Mouse (Mus musculus) lung, embryonic 15.5 days (tissue): ENCODE data around the gene Lypd9. TPM values are rescaled to one million over a fixed set of nuclear protein-coding genes. Genes with fewer than 3 reads are reported as not detected.

Experiments used
- ATAC-seq: fragments of 200-750 bp; cut with Nextera tagmentation; 2 replicates; pipeline ENCODE4 v1.8.0; 2017; ENCODE audit warnings: moderate number of reproducible peaks, borderline replicate concordance; ENCODE audit not compliant: low FRiP score, low TSS enrichment; ENCODE audit errors: extremely low read depth
- H3K27ac ChIP-seq: fragments of 300-500 bp; sonication (generic); 2 replicates; pipeline ENCODE4 v1.5.1; 2015; ENCODE audit warnings: moderate library complexity, mild to moderate bottlenecking, inconsistent platforms
- H3K27me3 ChIP-seq: fragments of 300-500 bp; sonication (generic); 2 replicates; pipeline ENCODE4 v1.6.1; 2015; ENCODE audit warnings: inconsistent platforms
- H3K36me3 ChIP-seq: fragments of 300-500 bp; sonication (generic); 2 replicates; pipeline ENCODE4 v1.6.1; 2015; ENCODE audit warnings: inconsistent platforms
- H3K4me1 ChIP-seq: fragments of 300-500 bp; sonication (generic); 2 replicates; pipeline ENCODE4 v1.6.1; 2015; ENCODE audit warnings: inconsistent platforms
- H3K4me2 ChIP-seq: fragments of 300-500 bp; sonication (generic); 2 replicates; pipeline ENCODE4 v1.6.1; 2015; ENCODE audit warnings: inconsistent platforms, mild to moderate bottlenecking, moderate library complexity
- H3K4me3 ChIP-seq: fragments of 300-500 bp; sonication (generic); 2 replicates; pipeline ENCODE4 v1.5.1; 2015; ENCODE audit warnings: mild to moderate bottlenecking, inconsistent platforms
- H3K9ac ChIP-seq: fragments of 300-500 bp; sonication (generic); 2 replicates; pipeline ENCODE4 v1.6.1; 2015; ENCODE audit warnings: inconsistent platforms
- H3K9me3 ChIP-seq: fragments of 300-500 bp; sonication (generic); 2 replicates; pipeline ENCODE4 v1.6.1; 2016; ENCODE audit warnings: inconsistent platforms
- WGBS: fragments of 180-500 bp; shearing (Covaris S2); methylation state at CpG from one replicate; pipeline ENCODE4 v1.1.7; 2015; 5-methylcytosine and 5-hydroxymethylcytosine counted together
- polyA plus RNA-seq: library from polyadenylated mRNA; unstranded; fragments of >200 nt; fragmentation: Nextera tagmentation; extraction: Ambion mirVana; gene quantifications from 2 replicates; pipeline ENCODE4 v1.2.1, GENCODE M21; 2015

The Lypd9 gene
- polyA plus RNA-seq, 1 experiment from 2014 or later: not detected

DNA sequence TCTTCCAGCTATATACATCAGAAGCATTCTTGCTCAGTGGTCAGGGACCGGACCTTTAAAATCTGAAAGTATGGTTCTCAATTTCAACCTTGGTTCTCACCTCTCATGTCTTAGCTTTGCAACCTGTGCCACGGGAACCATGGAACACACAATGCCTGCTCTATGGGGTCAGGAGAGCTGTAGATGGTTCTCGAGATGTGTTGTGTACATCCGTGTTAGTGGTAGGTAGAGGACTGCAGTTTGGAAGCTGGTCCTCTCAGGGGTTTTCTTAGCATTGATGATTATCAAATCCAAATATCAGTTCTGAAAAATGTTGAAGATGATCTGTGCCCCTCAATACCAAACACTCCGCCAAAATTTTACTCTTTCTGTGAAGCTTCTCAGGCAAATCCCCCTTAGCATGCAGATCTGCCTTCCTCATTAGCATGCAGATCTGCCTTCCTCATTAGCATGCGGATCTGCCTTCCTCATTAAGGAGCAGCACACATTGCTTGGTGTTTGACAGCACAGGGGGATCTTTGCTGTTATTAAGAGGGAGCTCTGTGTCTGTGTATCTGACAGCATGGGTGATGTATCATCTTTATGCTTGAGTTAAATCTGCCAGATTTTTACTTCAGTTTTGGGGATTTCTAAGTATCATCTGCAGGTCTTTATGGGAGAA lies 52.6 kb downstream of the Lypd9 start:
- no peaks in the 10 kb centered on the region for H3K27me3 ChIP-seq
- H3K9me3 ChIP-seq: no peaks in the 10 kb centered on the region
- H3K9ac ChIP-seq: no peak overlapping the region
- H3K4me1 ChIP-seq: no peaks in the 10 kb centered on the region
- 64% methylated on average over 6 of the region's 6 CpGs for WGBS
- H3K4me3 ChIP-seq: no peak overlapping the region
- no peak overlapping the region for H3K4me2 ChIP-seq
- no peak overlapping the region for H3K27ac ChIP-seq
- ATAC-seq: no peak
- H3K36me3 ChIP-seq: no peaks in the 10 kb centered on the region

Other genes starting within 250 kb of the Lypd9 start
- gene 4930438A08Rik, start 178.1 kb downstream of the Lypd9 start, polyA plus RNA-seq: 0.06 TPM in 1 of 2 replicates, not detected in the other
- 23.4 and 25.6 TPM in 2 replicates for gene Zfp692, start 145.9 kb downstream of the Lypd9 start, polyA plus RNA-seq
- gene Zfp672, start 122.6 kb downstream of the Lypd9 start, polyA plus RNA-seq: 29.8 and 32.3 TPM in 2 replicates
- 32.3 and 38.3 TPM in 2 replicates for gene Sh3bp5l, start 122.2 kb downstream of the Lypd9 start, polyA plus RNA-seq
- gene Lypd8, start 73.9 kb downstream of the Lypd9 start, polyA plus RNA-seq: 0.40 TPM in 1 of 2 replicates, not detected in the other
- gene 1810065E05Rik, start 31.8 kb downstream of the Lypd9 start, polyA plus RNA-seq: not detected in 2 replicates
- gene Gm12253, start 20.4 kb downstream of the Lypd9 start, polyA plus RNA-seq: not detected in 2 replicates
- gene Olfr30, start 9.3 kb upstream of the Lypd9 start, polyA plus RNA-seq: not detected in 2 replicates
- gene Olfr332, start 39.6 kb upstream of the Lypd9 start, polyA plus RNA-seq: not detected in 2 replicates
- not detected in 2 replicates for gene Olfr331, start 49.6 kb upstream of the Lypd9 start, polyA plus RNA-seq
- not detected in 2 replicates for gene Olfr330, start 81.9 kb upstream of the Lypd9 start, polyA plus RNA-seq
- gene Olfr329-ps, start 93.5 kb upstream of the Lypd9 start, polyA plus RNA-seq: not detected in 2 replicates
- not detected in 2 replicates for gene Olfr328, start 102.7 kb upstream of the Lypd9 start, polyA plus RNA-seq
- not detected in 2 replicates for gene Olfr224, start 117.6 kb upstream of the Lypd9 start, polyA plus RNA-seq
- gene Olfr325, start 124.8 kb upstream of the Lypd9 start, polyA plus RNA-seq: not detected in 2 replicates
- not detected in 2 replicates for gene Olfr324, start 142.2 kb upstream of the Lypd9 start, polyA plus RNA-seq
- not detected in 2 replicates for gene 2210407C18Rik, start 163.2 kb upstream of the Lypd9 start, polyA plus RNA-seq
- not detected in 2 replicates for gene Olfr323, start 177.6 kb upstream of the Lypd9 start, polyA plus RNA-seq
- 0.11 and 0.16 TPM in 2 replicates for gene Trim58, start 187.5 kb upstream of the Lypd9 start, polyA plus RNA-seq
- gene Olfr322, start 205.9 kb upstream of the Lypd9 start, polyA plus RNA-seq: not detected in 2 replicates
- gene Olfr320, start 228.2 kb upstream of the Lypd9 start, polyA plus RNA-seq: not detected in 2 replicates
- not detected in 2 replicates for gene Olfr319, start 246.2 kb upstream of the Lypd9 start, polyA plus RNA-seq